Mouse (Mus musculus): ENCODE results near the gene Kcnk18.

The Kcnk18 gene

DNA sequence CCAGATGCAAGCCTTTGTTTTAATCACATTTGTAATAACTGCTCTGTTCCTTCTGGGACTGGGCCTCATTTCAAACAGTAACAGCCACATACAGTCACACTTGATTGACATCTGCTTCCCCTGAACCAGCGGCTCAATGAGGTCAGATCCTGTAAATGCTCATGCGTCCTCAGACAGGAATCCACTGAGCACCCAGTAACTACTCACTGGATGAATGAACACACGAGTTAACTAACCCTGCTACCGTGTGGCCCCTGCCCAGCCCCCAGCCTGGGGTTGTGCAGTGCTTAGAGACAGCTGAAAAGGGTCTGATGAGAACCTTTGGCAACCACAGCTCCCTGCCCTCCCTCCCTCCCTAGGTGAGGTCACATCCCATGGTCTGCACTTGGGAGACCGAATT, 13.8 kb downstream of the Kcnk18 start:
- DNase-seq: no peak

DNA sequence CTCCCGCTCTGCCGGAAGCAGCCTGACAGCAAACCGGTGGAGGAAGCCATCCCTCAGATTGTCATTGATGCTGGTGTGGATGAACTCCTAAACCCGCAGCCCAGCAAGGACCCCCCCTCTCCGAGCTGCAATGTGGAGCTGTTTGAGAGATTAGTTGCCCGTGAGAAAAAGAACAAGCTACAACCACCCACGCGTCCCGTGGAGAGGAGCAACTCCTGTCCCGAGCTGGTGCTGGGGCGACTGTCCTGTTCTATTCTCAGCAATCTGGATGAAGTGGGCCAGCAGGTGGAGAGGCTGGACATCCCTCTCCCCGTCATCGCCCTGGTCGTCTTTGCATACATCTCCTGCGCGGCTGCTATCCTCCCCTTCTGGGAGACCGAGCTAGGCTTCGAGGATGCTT, 16.0 kb downstream of the Kcnk18 start:
- no peak for DNase-seq

DNA sequence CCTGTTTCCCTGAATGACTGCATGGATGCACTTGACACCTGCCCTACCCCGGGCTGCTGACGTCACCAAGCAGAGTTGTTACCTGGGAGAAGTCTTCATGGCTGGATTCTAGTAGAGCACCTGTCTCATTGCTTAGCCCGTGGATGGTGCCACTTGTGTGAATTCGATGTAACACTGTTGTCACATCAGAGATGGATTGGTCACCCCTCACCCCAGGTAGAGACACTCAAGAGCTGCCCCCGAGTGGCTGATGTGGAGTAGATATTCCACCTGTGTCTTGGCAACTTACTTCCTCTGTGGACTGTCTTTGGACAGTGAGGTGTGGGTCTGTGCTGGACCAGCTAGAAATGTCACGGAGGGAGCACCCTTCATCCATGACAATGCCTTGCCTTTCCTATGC, 17.0 kb downstream of the Kcnk18 start:
- DNase-seq: no peak

DNA sequence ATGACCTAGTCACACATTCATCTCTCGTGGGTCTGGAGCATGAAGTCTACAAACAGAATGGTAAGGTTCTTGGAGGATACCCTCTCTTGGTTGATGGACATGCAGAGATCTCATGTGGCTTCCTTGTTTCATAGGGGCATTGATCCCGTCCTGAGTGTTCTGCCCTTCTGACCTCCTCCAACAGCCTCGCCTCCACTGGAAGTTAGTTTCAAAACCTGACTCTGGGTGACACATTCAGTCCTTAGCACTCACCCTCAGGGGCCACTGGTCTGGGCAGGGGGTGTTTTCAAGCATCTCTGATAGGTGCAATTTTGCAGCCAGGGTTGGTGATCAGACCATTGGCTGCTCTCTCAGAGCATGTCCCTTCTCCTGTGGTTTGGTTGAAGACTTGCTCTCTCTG, 19.6 kb downstream of the Kcnk18 start:
- no peak for DNase-seq

DNA sequence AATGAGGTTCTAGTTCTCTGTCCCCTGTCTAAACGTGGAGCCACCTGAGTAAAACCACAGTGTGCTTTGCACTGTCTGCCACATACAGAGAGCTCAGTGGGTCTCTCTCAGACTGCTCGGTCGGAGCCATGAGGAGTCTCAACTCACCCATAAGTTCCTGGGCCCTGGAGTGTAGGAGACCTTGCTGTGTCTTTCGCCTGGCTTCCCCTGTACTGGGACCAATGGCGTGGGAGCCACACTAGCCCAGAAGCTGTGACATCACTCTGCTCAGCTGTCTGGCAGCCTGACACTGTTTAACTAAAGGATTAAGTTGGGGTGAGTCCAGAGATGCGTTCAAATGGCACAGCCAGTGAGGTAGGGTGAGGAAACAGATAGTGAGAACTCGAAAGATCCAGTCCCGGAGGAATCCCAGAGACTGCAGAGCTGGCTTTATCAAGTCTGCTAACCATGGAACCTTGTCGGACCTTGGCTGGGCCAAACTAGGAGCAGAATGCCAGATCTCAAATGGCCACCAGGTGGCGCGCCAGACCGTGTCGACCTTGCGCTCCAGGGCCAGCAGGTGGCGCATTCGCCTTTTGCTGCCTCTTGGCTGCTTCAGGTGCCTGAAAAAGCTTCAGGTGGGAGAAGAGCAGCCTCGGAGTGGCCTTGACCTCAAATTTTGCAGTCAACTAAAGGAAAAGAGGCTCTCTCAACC, 20.3 kb downstream of the Kcnk18 start:
- peak; percentile 84 for DNase-seq

DNA sequence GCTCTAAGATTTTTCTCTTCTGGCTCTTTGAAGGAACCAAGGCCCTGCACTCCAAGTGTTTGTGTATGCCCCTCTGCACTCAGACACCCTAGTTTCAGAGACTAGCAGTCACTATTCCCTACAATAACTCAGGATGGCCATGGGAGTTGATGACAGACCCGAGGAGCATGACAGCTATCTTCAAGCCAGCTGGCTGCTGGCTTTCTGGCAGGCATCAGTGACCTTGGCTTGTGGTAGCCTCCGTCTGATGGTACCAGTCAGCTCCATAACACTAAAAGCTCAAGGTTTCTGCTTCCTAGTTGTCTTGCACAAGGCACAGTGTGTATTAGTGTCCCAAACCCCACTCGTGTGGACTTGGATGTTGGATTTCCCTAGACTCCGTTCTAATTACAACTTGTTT, 23.0 kb downstream of the Kcnk18 start:
- no peak for DNase-seq

DNA sequence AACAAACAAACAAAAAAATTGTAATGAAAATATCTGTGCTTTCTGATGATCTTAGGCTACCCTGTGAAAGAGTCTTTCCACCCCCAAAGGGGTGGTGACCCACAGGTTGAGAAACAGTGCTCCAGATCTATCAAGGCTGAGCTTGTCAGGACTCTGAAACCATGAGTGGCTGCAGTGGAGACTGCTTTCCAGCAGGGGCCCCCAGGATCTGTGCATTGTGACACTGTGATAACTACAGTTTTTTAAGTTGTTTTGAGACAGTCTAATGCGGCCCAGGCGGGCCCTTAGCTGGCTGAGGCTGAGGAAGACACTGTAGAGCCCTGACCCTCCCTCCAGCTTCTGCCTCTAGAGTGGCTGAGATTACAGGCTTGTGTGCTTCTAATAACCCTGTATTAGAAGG, 24.0 kb downstream of the Kcnk18 start:
- no peak for DNase-seq

DNA sequence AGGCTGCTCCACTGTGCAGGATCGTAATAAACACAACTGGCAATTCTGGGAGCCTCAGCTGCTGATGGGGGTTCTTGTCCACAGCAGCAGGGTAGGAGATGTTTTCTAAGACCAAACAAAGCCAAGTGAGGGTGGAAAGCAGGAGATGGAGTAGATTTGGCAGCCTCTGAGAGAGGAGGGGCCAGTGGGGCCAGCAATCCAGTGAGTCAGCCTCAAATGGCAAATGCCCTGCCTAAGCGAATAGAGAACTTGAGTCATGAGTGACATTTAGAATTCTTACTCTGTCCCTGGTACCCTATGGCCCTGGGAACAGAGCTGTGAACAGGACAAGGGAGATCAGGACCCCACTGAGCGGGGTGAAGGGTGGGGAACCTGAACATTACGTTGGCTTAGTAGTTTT, 29.1 kb downstream of the Kcnk18 start:
- no peak for DNase-seq

DNA sequence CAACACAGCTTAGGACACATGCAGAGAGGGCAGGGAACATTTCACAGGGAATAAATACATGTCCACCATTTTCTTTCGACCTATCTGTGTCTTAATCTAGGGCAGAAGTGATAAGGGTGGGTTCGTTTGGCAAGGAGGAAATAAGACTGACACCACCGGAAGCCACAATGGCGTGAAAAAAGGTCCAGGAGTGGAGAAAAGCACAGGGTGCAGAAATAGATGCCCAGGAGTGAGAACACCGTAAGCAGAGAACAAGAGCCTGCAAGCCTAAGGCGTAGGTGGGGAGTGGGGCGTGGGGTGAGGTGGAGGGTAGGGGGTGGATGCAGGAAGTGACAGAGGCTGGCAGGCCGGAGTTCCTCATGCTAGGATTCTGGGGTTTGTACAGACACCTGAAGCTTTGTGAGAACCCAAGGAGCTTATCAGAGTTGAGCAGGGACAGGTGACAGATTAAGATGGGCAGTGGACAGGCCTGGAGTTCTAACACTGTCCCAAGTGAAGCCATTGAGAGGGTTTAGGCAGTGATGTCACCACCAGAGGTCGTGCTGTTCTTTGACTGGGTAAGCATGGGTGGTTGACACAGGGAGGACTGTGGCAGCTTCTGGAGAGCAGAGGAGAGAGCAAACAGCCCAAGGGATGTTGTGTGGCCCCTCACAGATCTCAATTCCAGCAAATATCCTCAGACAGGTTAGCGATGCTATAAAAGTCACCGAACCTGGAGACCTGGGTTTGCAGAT, 29.7 kb downstream of the Kcnk18 start:
- DNase-seq: no peak

DNA sequence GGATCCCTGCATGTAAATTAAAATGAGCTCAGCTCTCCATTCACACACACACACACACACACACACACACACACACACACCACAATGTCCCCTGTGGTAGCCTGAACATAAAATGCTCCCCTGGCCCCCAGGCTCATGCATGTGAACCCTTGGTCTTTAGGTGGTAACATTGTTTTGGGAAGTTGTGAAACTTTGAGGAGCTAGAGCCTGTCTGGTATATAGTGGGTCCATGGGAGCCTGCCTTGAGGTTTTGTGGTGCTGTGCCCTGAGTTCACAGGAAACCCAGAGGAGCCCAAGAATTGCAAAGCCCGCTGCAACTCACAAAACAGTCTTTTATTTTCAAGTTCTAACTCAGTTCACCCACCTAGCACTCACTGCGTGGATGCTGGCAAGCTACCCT, 33.6 kb downstream of the Kcnk18 start:
- no peak for DNase-seq

DNA sequence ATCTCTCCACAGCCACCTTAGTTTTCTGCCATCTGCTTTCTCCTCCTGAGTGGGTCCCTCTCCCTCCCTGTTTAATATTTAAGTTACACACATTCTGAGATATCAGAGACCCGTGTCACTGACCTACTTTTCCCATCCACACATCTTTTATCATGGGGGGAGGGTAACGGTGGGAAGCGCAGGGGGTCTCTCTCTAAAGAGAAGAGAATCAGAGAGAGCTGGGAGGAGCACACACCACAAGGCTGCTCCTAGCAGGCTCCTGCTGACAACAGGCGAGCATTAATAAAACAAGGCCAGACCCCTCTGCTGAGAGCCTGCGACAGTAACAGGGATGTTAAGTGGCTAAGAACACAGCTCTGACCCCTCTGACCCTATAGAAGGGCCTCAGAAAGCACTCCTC, 40.6 kb downstream of the Kcnk18 start:
- no peak for DNase-seq

DNA sequence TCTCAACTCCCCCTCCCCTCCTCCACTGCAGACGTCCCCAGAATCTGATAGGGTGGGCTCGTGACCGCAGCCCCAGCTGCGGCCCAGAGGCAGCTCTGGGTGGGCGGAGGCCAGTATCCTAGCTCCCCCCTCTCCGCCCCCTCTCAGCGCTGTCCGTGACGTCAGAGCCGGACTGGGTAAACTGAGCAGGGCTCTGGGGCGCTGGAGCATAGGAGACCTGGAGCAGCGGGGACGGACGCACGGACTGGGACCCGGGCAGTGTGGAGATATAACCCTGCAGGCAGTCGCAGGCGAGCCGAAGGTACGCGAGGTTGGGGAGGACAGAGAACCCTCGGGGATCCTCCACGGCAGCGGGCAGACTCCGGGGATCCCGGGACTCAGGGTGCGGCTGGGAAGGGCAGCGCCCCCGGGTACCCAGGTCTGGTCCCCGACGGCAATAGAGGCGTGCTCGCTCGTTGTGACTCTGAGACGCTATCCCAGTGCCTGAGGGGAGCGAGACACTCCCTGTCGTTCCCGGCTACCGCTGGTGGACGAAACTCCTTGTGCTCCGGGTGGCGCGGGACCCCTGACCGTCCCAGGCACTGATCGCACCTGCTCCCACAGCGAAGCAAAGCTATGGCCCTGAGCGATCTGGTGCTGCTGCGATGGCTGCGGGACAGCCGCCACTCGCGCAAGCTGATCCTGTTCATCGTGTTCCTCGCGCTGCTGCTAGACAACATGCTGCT, 41.9 kb downstream of the Kcnk18 start, which contains the start of gene Slc18a2:
Gene Slc18a2 (plus strand): TSS at position 179 of the 725 bp plus-strand sequence.
- no peak for DNase-seq

DNA sequence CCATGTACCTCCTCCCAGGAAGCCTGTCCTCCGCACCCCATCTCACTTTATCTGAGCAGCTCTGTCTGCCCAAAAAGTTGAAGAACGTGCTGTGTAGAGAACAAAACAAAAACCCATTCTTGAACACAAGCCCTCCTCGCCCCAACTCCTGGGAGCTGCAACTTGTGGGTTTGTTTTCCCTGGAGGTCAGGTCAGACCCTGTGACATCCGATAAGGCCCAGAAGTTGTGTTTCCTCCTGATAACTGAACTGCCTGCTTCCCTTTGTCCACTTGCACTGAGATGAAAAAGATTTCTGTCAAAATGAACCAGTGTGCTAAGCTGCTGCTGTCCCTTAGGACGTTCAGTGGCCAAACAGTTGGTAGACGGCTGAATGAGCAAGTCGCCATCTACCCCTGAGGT, 42.6 kb downstream of the Kcnk18 start:
- no peak for DNase-seq

DNA sequence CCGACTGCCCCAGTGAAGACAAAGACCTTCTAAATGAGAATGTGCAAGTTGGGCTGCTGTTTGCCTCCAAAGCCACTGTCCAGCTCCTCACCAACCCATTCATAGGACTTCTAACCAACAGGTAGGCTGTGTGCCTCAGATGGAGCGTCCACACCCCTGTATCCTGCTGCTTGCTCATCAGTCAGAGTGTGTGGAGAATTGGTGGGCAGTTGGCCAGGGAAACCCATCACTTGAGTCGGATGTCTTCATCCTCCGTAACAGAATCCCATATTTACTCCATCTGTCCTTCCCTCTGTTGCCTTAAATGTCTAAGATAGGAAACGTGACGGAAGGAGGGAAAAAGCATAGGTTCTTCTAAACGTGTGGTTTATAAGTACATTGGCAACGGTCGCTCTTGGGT, 44.2 kb downstream of the Kcnk18 start:
- no peak for DNase-seq

DNA sequence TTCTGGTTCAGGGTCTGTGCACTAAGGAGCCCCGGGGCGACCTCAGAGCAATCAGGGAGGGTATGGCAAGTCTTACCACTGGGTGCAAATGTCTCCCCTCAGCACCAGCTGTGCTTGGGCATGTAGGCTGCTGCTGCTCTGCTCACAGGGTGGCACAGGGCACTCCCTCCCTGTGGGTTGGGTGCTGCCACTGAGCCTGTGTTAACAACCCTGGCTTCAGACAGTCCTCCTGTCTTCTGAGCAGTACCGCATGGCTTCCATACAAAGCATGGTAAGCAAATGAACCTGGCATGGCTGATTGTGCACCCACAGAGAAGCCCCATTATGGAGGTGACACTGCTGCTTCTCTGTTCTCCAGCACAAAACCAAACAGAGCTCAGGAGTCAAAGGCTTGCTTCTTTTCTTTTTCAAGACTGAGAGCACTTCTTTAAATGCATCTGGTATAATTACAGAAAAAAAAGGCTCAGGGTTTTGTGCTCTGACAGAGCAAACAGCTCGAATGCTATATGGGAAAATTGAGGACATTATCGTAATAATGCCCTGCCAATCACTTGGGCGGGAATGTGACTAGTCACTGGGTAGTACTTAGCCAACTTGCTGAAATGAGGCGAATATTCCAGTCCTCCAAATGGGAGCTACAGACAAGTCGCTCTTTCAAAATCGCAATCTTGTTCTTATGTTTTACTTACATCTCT, 46.0 kb downstream of the Kcnk18 start:
- DNase-seq: no peak

DNA sequence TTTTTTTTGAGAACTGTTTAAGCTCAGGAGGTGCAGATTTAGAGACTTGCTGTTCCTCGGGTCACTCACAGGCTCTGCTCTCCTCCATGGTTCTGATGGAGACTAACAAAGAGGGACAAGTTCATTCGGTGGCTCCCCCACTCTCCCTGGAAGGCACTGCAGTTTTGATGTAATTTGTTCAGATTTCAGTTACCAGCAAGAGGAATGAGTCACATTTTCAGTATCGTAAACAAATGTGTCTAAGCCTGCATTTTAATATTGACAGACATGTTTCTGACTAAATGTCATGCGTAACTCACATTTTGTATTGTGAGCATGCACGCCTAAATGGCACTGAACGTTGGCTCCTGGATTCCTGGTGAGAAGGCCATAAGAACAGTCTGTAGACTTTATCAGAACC, 46.9 kb downstream of the Kcnk18 start:
- DNase-seq: no peak

DNA sequence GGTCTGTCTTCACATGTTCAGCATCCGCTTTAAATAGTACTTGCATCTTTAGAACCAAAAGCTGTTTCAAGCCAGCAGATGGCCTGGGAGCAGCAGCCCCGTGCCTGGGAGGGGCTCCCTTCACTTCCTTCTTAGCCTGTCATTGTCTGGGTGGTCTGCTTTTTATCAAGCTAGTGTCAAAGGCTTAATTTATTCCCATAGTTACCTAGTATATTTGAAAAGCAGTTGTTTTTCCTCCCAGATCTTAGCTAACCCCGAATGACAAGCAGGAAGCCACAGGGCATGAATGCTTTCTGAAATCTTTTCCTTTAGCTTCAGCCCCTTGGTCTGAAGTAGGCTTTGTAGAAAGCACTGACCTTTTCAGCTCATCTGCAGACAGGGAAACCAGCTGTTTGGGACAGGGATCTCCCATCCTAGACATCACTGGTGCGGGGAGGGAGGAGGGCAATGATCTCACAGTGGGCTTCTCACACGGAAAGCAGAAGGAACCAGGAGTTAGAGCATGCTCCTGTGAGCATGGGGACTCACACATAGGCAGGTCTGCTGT, 48.5 kb downstream of the Kcnk18 start:
- DNase-seq: no peak

DNA sequence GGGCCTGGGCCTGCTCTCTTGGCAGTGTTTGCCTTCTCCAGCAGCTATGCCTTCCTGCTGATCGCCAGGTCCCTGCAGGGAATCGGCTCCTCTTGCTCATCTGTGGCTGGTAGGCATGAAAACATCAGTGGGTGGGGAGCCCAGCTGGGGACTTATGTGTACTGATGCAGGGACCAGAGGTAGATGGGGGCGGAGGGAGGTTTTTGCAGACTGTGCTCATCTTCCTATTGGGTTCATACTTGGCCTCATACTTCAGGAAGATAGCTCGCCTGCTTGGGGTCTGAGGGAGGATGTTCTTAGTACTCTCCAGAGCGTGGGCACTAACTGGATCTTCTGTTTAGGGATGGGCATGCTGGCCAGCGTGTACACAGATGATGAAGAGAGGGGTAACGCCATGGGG, 54.2 kb downstream of the Kcnk18 start:
- no peak for DNase-seq

DNA sequence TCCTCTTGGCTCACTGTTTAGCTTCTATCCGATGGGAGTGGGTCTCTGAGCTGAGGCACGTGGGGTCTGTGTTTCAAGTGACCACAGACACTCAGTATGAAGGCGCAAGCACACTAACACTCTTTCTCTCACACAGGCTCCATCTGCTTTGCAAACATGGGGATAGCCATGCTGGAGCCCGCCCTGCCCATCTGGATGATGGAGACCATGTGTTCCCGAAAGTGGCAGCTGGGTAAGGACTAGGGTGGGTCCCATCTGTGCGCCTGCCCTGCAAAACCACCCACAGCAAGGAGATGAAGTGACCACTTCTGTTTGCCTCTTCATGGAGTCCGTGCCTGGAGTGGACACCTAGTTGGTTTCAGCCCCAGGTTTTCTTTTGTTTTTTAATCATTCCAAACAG, 57.3 kb downstream of the Kcnk18 start:
- DNase-seq: no peak

DNA sequence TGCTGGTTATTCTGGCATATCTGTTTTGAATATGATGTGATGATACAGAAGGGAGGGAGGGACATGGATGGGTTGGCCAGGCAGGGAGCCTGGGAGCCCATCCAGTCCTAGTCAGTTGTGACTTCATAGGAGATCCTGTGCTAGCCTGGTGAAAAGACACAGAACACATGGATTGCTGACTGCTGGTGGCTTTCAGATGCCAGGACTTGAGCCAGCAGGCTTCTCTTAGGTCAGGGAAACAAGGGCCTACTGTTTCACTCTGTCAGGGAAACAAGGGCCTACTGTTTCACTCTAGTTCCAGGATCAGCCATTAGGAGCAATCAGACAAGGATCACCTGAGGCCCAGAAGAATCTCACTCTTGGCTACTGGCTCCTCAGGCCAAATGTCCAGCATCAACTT, 61.8 kb downstream of the Kcnk18 start:
- no peak for DNase-seq

DNA sequence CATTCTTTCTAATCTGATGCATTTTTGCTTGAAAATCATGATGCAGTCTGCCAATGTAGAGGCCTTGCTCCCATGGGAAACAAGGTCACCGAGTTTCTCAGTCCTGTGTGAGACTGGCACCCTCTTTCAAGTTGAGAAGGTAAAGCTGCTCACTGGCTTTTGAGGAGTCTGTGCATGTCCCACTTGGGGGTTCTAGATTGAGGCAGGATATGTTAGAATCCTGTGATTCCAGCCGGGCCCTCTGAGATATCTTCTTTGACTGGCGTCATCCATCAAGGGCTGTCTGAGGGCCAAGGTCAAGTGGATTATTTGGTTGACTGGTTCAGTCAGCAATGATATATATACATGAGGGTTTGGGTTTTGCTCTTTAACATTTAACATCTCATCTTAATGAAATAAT, 63.0 kb downstream of the Kcnk18 start:
- no peak for DNase-seq

All from cerebellum, adult 8-10 months (tissue).